Mouse (Mus musculus) right cerebral cortex, postnatal 14 days (tissue): Measurements from ENCODE around the gene Usp24.
"Not testable (repeated sequence)": the region's sequence is repeated elsewhere in the genome, so short reads cannot be mapped to it uniquely, and the experiment has no call there.

ENCODE experiments used
- DNase-seq: peaks from one replicate; pipeline ENCODE4 v3.0.0; 2022

The Usp24 gene

DNA sequence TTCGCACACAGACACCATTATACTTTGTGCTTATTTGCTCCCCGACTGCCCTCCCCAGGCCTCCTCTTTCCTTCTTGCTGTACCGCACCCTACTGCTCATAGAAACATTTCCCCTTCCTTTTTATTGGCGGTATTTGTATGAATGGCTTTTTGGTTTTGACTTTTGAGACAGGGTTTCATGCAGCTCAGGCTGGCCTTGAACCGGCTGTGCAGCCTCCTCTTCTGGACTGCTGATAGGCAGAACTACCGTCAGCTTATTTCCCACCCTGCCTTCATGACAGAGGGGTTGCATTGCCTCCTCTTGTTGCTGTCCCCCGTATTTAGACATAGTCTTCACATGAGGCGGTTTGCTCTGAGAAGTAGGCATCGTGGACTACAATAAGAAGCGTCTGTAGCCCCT, 6.8 kb downstream of the Usp24 start:
- DNase-seq = no peak

DNA sequence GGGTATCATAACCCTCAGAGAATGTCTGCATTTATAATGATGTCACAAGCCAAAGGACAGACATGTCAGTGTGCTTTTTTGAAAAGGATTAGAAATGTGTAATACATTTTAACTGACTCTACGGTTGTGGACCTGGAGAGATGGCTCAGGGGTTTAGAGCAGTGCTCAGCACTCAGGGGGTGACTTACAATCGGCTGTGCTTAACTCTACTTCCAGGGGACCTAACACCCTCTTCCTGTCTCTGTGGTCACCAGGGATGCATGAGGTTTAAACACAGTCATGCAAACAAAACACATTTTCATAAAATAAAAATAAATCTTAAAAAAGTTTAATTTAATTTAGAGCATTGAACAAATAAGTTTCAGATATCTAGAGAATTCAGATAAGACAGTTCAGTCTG, 7.3 kb downstream of the Usp24 start:
- DNase-seq = no peak

DNA sequence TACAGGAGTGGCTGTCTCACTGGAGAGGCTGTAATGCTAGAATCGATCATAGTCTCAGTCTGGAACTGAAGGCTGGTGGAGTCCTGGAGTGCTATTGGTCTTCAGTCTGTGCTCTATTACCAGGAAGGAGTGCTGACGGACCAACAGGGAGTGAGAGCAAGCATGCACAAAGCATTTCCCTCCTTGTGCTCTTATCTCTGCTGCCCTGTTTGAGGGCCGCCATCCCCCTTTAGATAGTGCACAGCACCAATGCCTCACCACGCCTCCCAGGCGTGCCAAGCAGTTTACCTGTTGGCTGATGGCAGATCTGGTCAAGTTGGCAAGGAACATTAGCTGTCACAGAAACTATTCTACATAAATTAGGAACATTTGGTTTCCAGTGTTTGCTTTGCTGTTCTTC, 11.4 kb downstream of the Usp24 start:
- no peak for DNase-seq

DNA sequence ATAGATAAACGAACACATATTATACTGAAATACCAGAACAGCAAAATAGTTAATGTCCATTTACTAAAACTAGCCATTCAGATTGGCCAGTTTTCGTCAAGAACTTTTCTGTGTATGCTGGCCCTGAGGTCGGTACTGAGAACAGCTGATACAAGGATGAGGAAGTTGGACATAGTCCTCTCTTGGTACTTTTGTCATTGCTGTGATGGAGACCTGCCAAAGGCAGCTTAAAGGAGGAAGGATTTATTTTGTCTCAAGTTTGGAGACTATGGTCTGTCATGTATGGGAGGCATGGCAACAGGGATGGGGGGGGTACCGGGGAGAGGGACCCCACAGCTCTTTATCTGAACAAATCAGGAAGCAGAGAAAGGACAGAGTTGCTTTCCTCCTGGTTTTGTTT, 12.7 kb downstream of the Usp24 start:
- no peak for DNase-seq

DNA sequence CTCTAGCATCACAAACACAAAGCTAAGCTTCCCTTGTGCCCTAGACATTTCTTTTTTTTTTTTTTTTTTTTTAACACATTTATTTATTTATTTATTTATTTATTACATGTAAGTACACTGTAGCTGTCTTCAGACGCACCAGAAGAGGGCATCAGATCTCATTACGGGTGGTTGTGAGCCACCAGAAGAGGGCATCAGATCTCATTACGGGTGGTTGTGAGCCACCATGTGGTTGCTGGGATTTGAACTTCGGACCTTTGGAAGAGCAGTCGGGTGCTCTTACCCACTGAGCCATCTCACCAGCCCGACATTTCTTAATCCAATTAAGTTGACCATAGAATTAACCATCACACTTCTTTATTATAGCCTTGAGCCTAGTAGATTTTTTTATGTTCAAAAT, 13.2 kb downstream of the Usp24 start:
- not testable (repeated sequence) for DNase-seq

DNA sequence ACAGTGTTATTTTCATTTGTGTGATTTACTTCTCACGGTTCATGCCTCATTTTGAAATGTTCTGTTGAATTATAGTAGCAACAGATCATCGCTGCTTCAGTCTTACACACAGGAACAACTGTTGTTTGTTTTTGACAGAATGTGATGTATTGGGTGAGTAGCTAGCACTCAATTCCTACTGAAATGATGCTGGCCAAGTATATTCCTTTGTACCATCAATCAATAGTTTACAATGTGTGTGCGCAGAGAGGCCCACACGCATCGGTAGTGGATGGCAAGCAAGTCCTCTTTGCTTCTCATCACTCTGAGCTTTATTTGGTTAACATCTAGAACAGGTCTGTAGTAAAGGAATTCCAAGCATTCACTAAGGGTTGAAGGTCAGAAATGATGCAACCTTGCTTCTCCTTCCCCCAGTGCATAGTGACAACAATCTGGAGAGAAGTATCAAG, 14.4 kb downstream of the Usp24 start:
- DNase-seq = no peak

DNA sequence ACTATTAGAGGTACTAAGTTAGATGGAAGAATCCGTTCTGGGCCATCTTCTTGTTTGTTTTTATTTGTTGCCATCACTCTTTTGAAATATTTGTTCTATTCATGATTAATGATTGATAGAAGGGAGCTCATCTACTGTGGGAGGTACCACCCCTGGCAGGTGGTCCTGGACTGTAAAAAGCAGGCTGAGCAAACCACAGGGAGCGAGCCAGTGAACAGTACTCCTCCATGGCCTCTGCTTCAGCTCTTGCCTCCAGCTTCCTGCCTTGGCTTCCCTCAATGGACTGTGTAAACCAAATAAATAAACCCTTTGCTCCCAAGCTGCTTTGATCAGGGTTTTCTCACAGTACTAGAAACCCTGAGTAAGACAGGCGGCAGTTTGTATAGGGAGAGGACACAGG, 17.1 kb downstream of the Usp24 start:
- no peak for DNase-seq

DNA sequence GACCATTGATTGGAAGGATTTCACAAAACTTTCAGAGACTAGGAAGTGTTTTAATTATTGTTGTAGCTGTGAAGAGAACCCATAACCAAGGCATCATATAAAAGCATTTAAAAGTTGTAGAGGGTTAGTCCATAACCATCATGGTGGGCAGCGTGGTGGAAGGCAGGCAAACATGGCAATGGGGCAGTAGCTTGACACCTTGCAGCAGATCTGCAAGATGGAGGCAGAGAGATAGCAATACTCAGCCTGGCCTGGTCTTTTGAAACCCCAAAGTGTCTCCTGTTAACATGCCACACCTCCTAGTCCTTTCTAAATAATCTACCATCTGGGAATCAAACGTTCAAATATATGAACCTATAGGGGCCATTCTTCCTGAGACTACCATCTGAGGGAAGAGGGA, 17.6 kb downstream of the Usp24 start:
- DNase-seq = no peak

DNA sequence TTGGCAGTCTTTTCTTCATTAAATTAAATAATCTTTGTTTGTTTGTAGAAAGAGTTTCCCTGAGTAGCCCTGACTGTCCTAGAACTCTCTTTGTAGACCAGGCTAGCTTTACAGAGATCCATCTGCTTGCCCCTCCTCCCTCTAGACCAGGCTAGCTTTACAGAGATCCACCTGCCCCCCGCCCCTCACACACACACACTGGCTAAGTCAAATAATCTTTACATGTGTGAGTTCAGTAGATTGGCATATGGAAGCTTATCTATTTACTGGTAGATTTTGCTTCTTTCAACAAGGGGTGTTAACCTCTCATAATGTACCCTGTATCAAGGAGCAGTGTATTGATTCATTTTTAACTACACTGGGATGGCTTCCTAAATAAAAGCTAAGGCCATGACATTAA, 19.8 kb downstream of the Usp24 start:
- DNase-seq = no peak

DNA sequence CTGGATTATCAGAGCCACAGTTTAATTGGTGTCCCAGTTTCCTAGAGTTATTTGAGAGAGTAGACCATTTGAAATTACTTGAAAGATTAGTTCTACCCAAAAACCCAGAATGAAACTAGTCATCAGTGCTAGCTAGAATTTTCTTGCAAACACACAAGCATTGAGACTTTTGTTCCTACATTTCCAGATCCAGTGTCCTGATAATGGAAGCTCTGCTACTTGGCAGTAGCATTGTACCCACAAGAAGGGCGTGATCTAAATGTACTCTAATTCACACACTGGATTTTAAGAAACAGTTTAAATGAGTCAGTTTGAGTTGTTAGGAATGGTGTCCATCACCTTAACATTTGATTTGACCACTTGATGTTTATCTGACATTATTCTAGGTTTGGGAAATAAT, 31.7 kb downstream of the Usp24 start:
- no peak for DNase-seq

DNA sequence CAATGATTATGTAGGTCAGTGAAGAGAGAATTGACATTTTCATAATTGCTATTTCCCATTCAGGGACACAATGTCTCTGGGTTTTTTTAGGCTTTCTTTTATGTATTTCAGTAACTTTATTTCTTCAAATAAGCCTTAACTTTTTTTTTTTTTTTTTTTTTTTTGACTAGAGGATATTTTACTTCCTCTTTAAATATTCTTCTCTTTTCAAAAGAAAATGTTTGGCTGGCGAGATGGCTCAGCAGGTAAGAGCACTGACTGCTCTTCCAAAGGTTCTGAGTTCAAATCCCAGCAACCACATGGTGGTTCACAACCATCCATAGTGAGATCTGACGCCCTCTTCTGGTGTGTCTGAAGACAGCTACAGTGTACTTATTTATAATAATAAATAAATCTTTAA, 39.0 kb downstream of the Usp24 start:
- not testable (repeated sequence) for DNase-seq

DNA sequence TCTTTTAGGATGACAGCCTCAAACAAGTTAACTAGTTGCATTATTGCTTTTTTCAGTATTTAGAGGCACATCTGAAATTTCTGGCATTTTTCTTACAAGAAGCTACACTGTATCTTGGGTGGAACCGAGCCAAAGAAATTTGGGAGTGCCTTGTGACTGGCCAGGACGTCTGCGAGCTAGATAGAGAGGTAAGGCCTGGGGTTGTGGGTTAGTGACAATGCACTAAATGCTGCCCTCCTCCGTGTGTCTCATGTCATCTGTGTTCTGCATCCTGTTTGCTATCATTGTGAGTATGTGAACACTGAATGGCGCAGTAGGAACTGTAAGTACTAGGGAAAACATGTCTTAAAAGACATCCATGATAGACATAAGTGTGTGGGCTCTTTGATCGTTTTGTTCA, 54.0 kb downstream of the Usp24 start:
- no peak for DNase-seq

DNA sequence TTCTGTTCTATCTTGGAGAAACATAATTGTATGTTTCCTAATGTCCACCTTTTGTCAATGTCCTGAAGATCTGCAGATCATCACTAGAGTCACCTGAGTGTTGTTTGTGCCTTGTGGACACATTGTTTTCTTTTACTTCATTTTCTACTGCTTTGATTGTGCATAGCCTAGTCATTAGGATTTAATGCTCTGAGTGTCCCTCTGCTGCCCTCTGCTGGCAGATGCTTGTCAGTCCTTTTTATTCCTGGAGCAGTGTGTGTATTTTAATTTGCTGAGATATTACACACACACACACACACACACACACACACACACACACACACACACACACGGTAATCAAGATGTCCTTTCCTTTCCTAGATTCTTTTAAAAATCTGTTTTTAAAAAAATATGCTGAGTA, 59.8 kb downstream of the Usp24 start:
- DNase-seq = peak; percentile 88

DNA sequence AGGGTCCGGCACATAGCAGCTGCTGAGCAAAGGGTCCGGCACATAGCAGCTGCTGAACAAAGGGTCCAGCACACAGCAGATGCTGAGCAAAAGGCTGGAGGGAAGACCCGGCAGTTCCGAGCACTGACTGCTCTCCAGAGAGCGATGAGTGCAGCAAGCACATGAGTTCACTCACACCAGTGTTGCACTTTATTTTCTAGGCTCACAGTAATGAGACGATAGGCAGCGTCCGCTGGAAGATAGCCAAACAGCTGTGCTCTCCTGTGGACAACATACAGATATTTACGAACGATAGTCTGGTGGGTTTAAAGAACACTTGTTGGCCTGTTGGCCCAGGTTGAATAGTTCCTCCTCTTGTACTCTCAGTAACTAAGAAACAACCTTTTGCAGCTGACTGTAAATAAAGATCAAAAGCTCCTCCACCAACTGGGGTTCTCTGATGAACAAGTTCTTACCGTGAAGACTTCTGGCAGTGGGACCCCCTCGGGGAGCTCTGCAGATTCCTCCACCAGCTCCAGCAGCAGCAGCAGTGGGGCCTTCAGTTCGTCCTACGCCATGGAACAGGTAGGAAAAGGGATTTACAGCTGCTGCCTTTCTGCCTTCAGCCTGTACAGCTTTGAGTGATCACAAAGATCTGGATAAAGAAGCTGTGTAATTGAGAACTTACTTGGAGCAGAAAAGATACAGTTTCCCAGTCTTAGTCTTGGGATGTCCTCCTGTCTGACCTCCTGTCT, 63.0 kb downstream of the Usp24 start:
- no peak for DNase-seq

DNA sequence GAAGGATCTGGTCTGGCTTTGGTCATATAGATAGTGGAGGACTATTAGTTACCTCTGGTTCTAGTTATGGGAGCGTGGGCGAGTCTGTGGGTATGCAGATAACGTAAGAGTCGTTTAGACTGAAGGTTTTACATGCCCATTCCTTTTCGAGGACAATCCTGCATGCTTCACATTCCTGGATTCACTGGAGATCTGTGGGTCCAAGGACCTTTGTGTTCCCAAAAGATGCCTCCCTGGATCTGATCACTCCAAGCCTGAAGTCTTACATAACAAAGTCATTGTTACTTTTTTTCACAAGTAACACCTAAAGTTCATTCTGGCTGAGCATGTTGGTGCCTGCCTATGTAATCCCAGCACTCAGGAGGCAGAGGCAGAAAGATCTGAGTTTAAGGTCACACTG, 65.1 kb downstream of the Usp24 start:
- DNase-seq = no peak

DNA sequence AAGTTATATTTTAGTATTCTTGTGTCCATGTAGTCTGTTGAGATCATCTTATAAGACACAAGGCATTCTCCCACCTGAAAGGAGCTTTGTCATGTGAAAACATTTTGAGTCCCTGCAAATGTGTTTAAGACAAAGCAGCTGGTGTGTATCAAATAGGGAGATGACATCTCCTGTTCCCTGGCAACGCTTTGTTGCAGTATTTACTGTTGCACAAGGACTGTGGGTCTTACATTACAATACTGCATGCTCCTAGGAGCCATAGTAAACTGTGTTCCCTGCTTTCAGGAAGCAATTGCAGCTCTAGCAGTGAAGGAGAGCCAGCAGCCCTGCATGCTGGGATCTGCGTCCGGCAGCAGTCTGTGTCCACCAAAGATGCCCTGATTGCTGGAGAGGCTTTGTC, 73.9 kb downstream of the Usp24 start:
- DNase-seq = no peak

DNA sequence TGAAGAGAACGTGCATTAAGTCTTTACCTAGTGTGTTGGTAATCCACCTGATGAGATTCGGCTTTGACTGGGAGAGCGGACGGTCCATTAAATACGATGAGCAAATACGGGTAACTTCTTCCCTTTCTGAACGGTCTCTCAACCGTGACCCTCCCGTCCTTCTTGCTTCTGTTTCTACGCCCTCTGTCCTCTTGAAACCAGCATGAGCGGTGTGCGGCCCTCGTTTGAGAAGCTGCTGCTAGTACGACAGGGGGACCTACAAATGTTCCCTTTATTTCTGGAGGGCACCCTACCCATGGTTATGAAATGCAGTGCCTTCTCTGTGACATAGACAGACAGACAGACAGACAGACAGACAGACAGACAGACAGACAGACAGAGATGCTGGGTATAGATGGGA, 93.6 kb downstream of the Usp24 start:
- DNase-seq = no peak

DNA sequence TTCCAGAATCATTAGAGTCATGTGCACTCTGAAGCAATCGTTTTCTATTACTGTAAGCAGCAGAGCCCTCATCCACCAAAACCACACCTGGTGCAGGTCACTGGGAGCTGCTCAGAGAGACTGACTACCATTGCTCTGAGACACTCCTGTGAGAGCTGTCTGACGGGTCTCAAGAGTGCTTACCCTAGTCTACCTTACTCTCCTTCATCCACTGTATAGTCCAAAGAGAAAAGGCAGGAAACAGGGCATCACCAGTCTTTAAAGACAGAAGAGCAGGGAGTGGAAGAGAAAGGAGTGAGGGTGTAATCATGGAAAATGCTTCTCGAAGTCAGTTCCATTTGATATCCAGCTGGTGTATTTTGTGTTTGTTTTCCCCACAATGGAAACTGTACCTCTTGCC, 103.2 kb downstream of the Usp24 start:
- no peak for DNase-seq

DNA sequence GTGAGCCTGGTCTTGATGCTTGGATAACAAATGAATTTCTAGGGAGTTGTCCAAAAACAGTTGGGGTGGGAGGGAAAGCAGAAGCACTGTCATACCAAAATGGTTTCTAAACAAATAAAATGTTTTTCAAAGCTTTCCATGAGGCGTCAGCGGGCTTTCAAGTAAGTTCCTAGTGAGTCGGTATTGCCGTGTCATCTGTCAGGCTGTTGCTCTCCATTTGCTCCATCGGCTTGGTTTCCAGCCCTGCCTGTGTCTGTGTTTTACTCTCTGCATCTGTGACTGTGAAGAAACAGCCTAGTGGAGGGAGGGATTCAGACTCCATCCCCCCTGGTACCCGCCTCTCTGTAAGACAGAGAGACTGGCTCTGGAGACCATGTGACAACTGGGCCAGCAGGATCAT, 103.8 kb downstream of the Usp24 start:
- no peak for DNase-seq

DNA sequence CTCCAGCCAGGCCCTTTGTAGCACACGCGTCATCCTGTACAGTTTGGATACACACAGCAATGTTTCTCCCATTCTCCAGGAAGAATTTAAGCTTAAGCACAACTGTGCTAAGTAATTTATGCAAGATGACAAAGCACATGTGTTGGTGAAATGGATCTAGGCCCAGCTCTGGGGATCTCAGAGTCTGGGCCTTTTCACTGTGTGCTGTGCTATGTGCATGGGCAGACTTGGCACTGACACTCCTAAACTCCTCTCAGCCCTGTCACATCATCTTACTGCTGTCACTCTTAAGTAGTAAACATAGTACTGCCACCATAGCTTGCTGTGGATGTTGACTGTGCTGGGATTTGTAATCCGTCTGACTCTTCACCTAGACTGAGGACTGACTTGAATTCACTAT, 106.6 kb downstream of the Usp24 start:
- no peak for DNase-seq

DNA sequence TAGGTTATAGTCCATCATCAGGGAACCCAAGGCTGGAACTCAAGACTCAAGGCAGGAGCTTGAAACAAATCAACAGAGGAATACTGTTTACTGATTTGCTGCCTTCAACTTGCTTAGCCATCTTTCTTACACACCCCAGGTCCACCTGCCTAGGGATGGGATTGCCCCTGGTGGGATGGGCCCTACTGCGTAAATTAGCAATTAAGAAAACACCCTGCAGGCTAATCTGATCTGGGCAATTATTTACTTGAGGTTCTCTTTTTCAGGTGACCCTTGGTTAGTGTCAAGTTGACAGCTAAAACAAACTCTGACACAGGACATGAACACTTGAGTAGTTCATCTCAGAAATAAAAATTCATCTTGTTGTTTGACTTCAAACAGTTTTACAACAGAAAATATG, 108.5 kb downstream of the Usp24 start:
- DNase-seq = no peak

DNA sequence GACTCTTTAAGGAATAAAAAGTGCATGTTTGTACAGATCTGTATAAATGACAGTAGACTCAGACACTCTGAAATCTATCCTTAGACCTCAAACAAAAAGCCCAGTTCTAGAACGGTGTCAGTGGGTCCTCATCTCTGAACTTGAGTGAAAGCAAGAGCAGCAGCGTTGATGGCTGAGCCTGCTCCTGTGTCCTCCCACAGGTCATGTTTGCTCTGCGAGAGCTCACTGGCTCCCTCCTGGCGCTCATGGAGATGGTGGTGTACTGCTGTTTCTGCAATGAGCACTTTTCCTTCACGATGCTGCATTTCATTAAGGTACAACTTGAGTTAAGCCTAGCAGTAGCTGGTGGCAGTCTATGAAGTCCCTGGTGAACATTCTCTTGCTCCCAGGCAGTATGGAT, 110.3 kb downstream of the Usp24 start:
- no peak for DNase-seq

DNA sequence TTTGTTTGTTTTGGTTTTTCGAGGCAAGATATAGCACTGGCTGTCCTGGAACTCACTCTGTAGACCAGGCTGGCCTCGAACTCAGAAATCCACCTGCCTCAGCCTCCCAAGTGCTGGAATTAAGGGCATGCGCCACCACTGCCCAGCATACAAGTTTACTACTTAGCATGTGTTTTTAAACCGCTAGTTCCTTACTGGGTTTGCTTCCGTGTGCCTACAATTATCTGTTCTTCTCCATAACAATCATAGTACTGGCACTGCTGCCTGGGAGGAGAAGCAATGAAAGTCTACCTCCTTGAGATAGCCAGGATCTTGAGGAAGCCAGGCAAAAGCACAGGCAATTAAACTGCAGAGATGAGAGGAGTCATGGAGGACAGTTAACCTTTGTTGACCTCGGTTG, 112.6 kb downstream of the Usp24 start:
- DNase-seq = no peak

DNA sequence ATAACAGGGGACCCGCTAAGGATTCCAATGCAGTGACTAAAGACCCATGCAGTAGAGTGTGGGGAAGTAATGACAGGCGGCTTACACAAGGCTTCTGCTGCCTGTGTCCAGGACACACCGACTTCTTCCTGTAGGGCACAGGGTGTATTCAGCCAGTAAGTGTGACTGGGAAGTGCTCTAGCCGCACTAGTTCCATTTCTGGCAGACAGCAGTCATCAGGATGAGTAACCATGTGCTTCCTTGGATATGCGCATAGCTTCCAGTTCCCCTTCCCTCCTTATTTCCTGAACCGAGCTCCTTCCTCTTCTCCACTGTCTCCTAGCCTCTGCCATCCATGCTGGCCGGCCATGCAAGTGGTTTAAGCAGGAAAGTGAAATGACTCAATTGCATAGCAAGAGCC, 113.1 kb downstream of the Usp24 start:
- no peak for DNase-seq

DNA sequence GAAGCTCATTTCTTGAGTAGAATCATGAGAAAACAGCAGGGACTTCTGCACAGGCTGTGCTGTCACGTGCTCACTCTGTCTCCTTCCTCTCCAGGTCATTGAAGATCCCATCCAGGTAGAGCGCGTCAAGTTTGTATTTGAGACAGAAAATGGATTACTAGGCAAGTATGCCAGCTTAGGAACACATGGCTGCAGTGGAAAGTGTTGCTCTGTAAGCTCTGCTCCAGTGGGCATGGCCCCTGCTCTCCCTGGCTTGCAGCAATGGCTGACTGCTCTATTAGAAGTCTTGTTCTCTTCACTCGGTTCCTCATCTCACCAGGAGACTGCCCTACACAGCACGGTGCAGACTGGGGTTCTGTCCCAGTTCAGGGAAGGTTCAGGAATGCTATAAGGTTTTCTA, 114.4 kb downstream of the Usp24 start:
- DNase-seq = no peak

DNA sequence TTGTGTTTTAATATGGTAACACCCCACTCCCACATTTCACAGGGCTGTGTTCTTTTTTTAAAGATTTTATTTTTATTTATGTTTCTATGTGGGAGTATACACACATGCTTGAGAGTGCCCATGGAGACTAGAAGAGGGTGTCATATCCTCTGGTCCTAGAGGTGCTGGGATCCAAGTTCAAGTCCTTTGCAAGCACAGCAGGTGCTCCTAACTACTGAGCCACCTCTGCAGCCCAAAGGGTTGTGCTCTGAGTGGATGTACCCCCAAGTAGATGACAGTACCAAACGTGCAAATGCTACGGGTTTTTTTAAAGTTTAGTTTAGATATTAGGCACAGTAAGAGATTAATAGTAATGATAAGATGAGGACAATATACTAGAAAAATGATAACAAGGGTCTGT, 119.4 kb downstream of the Usp24 start:
- no peak for DNase-seq
